Mouse (Mus musculus) spleen, postnatal 36 days (tissue): ENCODE data around the gene Serpinc1.

Experiments used
- DNase-seq, 2 experiments: peaks; one replicate each; pipeline ENCODE4 v3.0.0; 2022; ENCODE audit warnings: low spot score in 2 of 2, mixed read lengths in 1 of 2

Serpinc1 gene

DNA sequence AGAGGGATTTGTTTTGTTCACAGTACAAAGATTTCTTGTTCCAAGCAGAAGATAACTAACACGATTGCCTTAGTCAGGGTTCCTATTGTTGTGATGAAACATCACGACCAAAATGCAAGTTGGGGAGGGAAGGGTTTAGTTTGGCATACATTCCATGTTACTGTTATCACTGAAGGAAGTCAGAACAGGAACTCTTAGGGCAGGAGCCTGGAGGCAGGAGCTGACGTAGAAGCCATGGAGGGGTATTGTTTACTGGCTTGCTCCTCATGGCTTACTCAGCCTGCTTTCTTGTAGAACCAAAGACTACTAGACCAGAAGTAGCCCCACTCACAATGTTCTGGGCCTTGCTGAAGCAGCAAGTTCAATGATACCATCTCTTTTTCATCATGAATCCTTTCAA lies 68.6 kb downstream of the Serpinc1 start:
- no peak for DNase-seq
